Mouse (Mus musculus): Measurements from ENCODE around the gene Sult2a1. TPM values are rescaled to one million over a fixed set of nuclear protein-coding genes. Genes with fewer than 3 reads are reported as not detected.
"Not testable (repeated sequence)": the region's sequence is repeated elsewhere in the genome, so short reads cannot be mapped to it uniquely, and the experiment has no call there.

Gene Sult2a1
- not detected in 2 replicates for polyA plus RNA-seq (2012; rRNA removed)

GRCm38 (mm10) chr7:13837309-13837708, at the start of gene Sult2a1:
Gene Sult2a1, minus strand, starts transcription at chr7:13837409.
- DNase-seq (ENCODE audit: low read depth) = not testable (repeated sequence)

GRCm38 (mm10) chr7:13813913-13814312, 23.3 kb downstream of the Sult2a1 start:
- no peak for DNase-seq (ENCODE audit: low read depth)

Other genes starting within 250 kb of the Sult2a1 start
- gene Sult2a5, start 213.4 kb downstream of the Sult2a1 start, polyA plus RNA-seq (2012; rRNA removed) = 0.11 TPM in 1 of 2 replicates, not detected in the other
- gene Sult2a2, start 103.9 kb downstream of the Sult2a1 start, polyA plus RNA-seq (2012; rRNA removed) = not detected in 2 replicates
- gene Sult2a4, start 152.2 kb upstream of the Sult2a1 start, polyA plus RNA-seq (2012; rRNA removed) = not detected in 2 replicates

All from gonadal fat pad, adult 2 months (tissue).